Mouse (Mus musculus): ENCODE data around the gene Limk2. TPM values are rescaled to one million over a fixed set of nuclear protein-coding genes. Genes with fewer than 3 reads are reported as not detected.

Gene Limk2
- polyA plus RNA-seq, 1 experiment from 2014 or later, result 63.8 TPM

GRCm38 (mm10) chr11:3444875-3445274 is 35.9 kb upstream of the Limk2 start:
- Histone ChIP-seq H3K4me2 (ENCODE audit: low read depth, low read length) (no peak overlapping the region), H3K36me3 (ENCODE audit: control insufficient read depth, insufficient read depth, low read length) (no peaks in the 10 kb centered on the region), H3K4me1 (ENCODE audit: control insufficient read depth, insufficient read depth, low read length) (no peaks in the 10 kb centered on the region), H3K27ac (replicated peaks; ENCODE audit: low read depth, low read length) (no peak overlapping the region), H3K27me3 (replicated peaks; ENCODE audit: control insufficient read depth, insufficient read depth, low read length) (no peaks in the 10 kb centered on the region), H3K4me3 (ENCODE audit: low read depth, low read length) (no peak overlapping the region), H3K9ac (ENCODE audit: low read depth, low read length) (no peak overlapping the region), H3K9me3 (ENCODE audit: control insufficient read depth, low read length) (no peaks in the 10 kb centered on the region)
- ATAC-seq (ENCODE audit: low read depth), result no peak
- no peak for DNase-seq (ENCODE audit: low spot score)
- WGBS, result 91% methylated on average over 8 of the region's 8 CpGs

DNA sequence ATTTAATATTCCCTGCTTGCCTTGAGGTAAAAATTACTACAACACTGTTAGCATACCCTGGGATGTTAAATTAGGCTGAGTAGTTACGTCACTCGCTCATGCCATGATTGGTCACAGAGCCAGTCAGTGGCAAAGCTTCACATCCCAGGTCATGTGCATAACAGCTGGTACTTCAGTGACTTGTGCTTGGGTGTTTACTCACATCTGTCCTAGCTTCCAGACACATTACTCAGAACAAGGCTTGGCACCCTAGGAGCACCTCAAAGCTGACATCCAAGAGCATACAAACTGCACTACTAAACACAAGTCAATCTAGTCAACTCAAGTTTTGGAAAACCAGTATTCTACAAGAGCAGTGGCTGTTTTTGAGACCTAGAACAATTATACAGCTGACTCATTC is 34.1 kb upstream of the Limk2 start:
- Histone ChIP-seq H3K9ac (ENCODE audit: low read depth, low read length) (no peak overlapping the region), H3K4me3 (ENCODE audit: low read depth, low read length) (no peak overlapping the region), H3K4me2 (ENCODE audit: low read depth, low read length) (no peak overlapping the region), H3K9me3 (ENCODE audit: control insufficient read depth, low read length) (no peaks in the 10 kb centered on the region), H3K27ac (replicated peaks; ENCODE audit: low read depth, low read length) (no peak overlapping the region), H3K27me3 (replicated peaks; ENCODE audit: control insufficient read depth, insufficient read depth, low read length) (no peaks in the 10 kb centered on the region), H3K4me1 (ENCODE audit: control insufficient read depth, insufficient read depth, low read length) (no peaks in the 10 kb centered on the region), H3K36me3 (ENCODE audit: control insufficient read depth, insufficient read depth, low read length) (no peaks in the 10 kb centered on the region)
- 80% methylated on average over 2 of the region's 2 CpGs for WGBS
- no peak for ATAC-seq (ENCODE audit: low read depth)
- DNase-seq (ENCODE audit: low spot score), result no peak

DNA sequence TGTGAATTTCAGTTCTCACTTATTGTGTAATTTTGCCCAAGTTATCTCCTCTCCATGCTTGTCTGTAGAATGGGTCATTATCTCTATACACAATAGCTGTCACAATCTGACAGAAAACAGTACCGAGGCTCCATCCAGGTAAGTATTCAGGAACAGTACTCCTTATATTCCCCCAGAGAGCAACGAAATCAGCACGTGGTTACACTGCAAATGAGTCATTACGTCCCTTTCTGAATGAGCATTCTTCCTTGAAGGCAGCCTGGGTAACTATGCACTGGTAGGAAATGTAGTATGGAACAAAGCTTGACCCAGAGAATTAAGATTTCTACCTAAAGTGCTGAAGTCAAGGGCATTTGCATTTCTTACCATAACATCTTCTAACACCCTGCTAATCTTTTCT is 33.7 kb upstream of the Limk2 start:
- 79% methylated on average over 4 of the region's 4 CpGs for WGBS
- no peak for DNase-seq (ENCODE audit: low spot score)
- Histone ChIP-seq H3K27ac (replicated peaks; ENCODE audit: low read depth, low read length) (no peak overlapping the region), H3K4me1 (ENCODE audit: control insufficient read depth, insufficient read depth, low read length) (no peaks in the 10 kb centered on the region), H3K27me3 (replicated peaks; ENCODE audit: control insufficient read depth, insufficient read depth, low read length) (no peaks in the 10 kb centered on the region), H3K4me3 (ENCODE audit: low read depth, low read length) (no peak overlapping the region), H3K36me3 (ENCODE audit: control insufficient read depth, insufficient read depth, low read length) (no peaks in the 10 kb centered on the region), H3K9me3 (ENCODE audit: control insufficient read depth, low read length) (no peaks in the 10 kb centered on the region), H3K9ac (ENCODE audit: low read depth, low read length) (no peak overlapping the region), H3K4me2 (ENCODE audit: low read depth, low read length) (no peak overlapping the region)
- no peak for ATAC-seq (ENCODE audit: low read depth)

DNA sequence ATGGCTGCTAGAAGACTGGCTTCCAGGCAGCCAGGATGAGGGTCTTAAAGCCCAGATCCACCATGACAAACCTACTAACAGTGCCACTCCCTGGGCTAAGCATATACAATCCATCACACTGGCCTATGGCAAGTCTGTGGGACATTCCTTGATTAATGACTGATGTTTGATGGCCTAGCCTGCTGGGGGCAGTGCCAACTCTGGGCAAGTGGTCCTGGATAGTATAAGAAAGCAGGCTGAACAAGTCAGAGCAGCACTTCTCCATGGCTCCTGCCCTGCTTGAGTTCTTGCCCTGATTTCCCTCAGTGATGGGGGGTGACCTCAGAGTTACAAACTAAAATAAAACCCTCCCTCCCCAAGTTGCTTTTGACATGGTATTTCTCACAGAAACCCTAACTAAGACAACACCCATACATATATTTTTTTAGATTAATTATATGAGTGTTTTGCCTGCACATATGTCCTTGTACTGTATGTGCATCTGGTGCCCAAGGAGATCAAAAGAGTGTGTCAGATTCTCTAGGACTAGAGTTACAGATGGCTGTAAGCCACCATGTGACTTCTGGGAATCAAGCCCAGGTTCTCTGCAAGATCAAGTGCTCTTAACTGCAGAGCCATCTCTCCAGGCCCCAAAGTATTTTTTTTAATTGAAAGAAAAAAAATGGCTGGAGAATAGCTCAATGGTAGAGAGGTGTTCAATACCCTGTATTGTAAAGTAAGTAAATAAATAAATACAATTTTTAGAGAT is 32.9 kb upstream of the Limk2 start:
- DNase-seq (ENCODE audit: low spot score) (peak; percentile 78), ATAC-seq (ENCODE audit: low read depth) (0 out of 2 replicates have a peak, but pooled peaks have one; percentile 50)
- no peak overlapping the region for H3K9ac ChIP-seq (ENCODE audit: low read depth, low read length)
- H3K9me3 ChIP-seq (ENCODE audit: control insufficient read depth, low read length), result no peaks in the 10 kb centered on the region
- no peaks in the 10 kb centered on the region for H3K27me3 ChIP-seq (replicated peaks; ENCODE audit: control insufficient read depth, insufficient read depth, low read length)
- no peaks in the 10 kb centered on the region for H3K4me1 ChIP-seq (ENCODE audit: control insufficient read depth, insufficient read depth, low read length)
- H3K4me3 ChIP-seq (ENCODE audit: low read depth, low read length), result no peak overlapping the region
- no peak overlapping the region for H3K27ac ChIP-seq (replicated peaks; ENCODE audit: low read depth, low read length)
- H3K36me3 ChIP-seq (ENCODE audit: control insufficient read depth, insufficient read depth, low read length), result no peaks in the 10 kb centered on the region
- H3K4me2 ChIP-seq (ENCODE audit: low read depth, low read length), result no peak overlapping the region

- no peaks in the 10 kb centered on the region for H3K27me3 ChIP-seq (replicated peaks; ENCODE audit: control insufficient read depth, insufficient read depth, low read length)
- no peaks in the 10 kb centered on the region for H3K9me3 ChIP-seq (ENCODE audit: control insufficient read depth, low read length)
- DNase-seq (ENCODE audit: low spot score) (peak; percentile 19), ATAC-seq (ENCODE audit: low read depth) (no peak)
- no peak overlapping the region for H3K4me2 ChIP-seq (ENCODE audit: low read depth, low read length)
- 81% methylated on average over 1 of the region's 1 CpGs for WGBS
- H3K27ac ChIP-seq (replicated peaks; ENCODE audit: low read depth, low read length), result no peak overlapping the region
- no peak overlapping the region for H3K4me3 ChIP-seq (ENCODE audit: low read depth, low read length)
- H3K4me1 ChIP-seq (ENCODE audit: control insufficient read depth, insufficient read depth, low read length), result no peaks in the 10 kb centered on the region
- no peak overlapping the region for H3K9ac ChIP-seq (ENCODE audit: low read depth, low read length)
- no peaks in the 10 kb centered on the region for H3K36me3 ChIP-seq (ENCODE audit: control insufficient read depth, insufficient read depth, low read length)
Observed at GRCm38 (mm10) chr11:3437621-3438020, 28.6 kb upstream of the Limk2 start.

DNA sequence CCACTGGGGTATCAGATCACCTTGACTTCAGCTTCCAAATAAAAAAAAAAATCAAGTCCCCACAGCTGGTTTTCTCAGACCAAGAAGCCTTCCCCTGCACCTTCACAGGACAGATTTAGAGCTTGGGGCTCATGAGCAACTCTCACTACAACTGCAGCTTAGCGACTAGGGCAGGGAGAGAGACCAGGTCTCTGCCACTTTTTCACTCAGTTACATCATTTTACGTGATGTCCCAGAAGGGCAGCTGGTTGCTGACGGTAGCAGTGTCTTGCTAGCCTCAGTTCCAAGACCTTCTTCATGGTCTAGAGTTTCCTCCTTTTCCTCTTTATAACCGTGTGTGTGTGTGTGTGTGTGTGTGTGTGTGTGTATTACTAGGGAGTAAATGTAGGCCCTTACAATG is 24.8 kb upstream of the Limk2 start:
- Histone ChIP-seq H3K9ac (ENCODE audit: low read depth, low read length) (no peak overlapping the region), H3K27me3 (replicated peaks; ENCODE audit: control insufficient read depth, insufficient read depth, low read length) (no peaks in the 10 kb centered on the region), H3K4me3 (ENCODE audit: low read depth, low read length) (no peak overlapping the region), H3K36me3 (ENCODE audit: control insufficient read depth, insufficient read depth, low read length) (no peaks in the 10 kb centered on the region), H3K4me1 (ENCODE audit: control insufficient read depth, insufficient read depth, low read length) (no peaks in the 10 kb centered on the region), H3K27ac (replicated peaks; ENCODE audit: low read depth, low read length) (no peak overlapping the region), H3K9me3 (ENCODE audit: control insufficient read depth, low read length) (no peaks in the 10 kb centered on the region), H3K4me2 (ENCODE audit: low read depth, low read length) (no peak overlapping the region)
- ATAC-seq (ENCODE audit: low read depth) (no peak), DNase-seq (ENCODE audit: low spot score) (no peak)
- 84% methylated on average over 4 of the region's 4 CpGs for WGBS

DNA sequence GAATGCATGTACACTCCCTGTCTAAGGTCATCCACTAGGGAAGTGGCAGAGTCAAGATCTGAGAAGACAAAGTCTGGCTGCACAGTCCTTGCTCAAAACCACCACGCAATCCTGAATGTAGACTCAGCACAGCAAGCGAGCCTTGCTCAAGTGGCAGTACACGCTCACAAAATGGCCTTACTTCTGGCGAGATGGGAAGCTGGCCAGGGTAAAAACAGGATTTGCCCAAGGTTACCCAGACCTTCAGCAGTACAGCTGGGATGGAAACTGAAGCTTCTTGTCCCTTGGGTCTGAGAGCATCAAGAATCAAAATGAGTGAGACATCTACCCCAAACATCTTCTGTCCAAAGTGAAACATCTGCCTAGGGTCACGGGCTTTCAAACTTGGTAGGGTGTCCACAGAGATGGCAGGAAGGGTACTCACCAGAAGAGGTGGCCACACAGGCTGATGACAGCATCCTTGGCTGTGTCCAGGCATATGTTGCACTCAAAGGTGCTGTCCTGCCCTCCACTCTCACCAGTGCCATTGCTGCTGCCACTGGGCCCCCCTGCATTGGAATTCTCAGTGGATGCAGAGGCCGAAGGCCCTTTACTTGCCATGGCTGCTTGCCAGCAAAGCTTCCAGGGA is 23.1 kb upstream of the Limk2 start:
- no peaks in the 10 kb centered on the region for H3K4me1 ChIP-seq (ENCODE audit: control insufficient read depth, insufficient read depth, low read length)
- H3K4me3 ChIP-seq (ENCODE audit: low read depth, low read length), result no peak overlapping the region
- DNase-seq (ENCODE audit: low spot score) (no peak), ATAC-seq (ENCODE audit: low read depth) (no peak)
- no peak overlapping the region for H3K4me2 ChIP-seq (ENCODE audit: low read depth, low read length)
- H3K27me3 ChIP-seq (replicated peaks; ENCODE audit: control insufficient read depth, insufficient read depth, low read length), result no peaks in the 10 kb centered on the region
- no peaks in the 10 kb centered on the region for H3K9me3 ChIP-seq (ENCODE audit: control insufficient read depth, low read length)
- H3K9ac ChIP-seq (ENCODE audit: low read depth, low read length), result no peak overlapping the region
- H3K27ac ChIP-seq (replicated peaks; ENCODE audit: low read depth, low read length), result no peak overlapping the region
- WGBS, result 95% methylated on average over 6 of the region's 6 CpGs
- H3K36me3 ChIP-seq (ENCODE audit: control insufficient read depth, insufficient read depth, low read length), result no peaks in the 10 kb centered on the region

GRCm38 (mm10) chr11:3431515-3431914 is 22.5 kb upstream of the Limk2 start:
- H3K4me3 ChIP-seq (ENCODE audit: low read depth, low read length), result no peak overlapping the region
- ATAC-seq (ENCODE audit: low read depth), result no peak
- H3K4me2 ChIP-seq (ENCODE audit: low read depth, low read length), result no peak overlapping the region

DNA sequence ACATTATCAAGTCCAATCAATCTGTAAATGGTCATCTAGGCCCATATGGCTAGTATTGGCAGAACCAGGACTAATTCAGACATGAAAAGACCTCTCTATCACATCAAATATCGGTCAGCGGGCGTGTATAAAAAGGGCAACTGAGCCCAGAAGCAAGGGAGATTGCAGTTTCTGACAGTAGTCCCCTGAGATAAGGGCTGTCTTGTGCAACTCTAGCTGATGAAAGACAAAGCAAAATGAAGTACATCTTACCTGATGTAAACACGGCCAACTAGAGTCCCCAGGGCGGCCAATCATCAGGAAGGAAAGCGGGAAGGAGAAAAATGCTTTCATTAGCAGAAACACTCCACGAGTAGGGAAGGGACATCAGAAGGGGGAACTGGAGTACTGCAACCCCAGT is 19.6 kb upstream of the Limk2 start:
- H3K4me1 ChIP-seq (ENCODE audit: control insufficient read depth, insufficient read depth, low read length), result no peaks in the 10 kb centered on the region
- no peak overlapping the region for H3K4me3 ChIP-seq (ENCODE audit: low read depth, low read length)
- H3K27me3 ChIP-seq (replicated peaks; ENCODE audit: control insufficient read depth, insufficient read depth, low read length), result no peaks in the 10 kb centered on the region
- no peak for DNase-seq (ENCODE audit: low spot score)
- no peak overlapping the region for H3K4me2 ChIP-seq (ENCODE audit: low read depth, low read length)
- H3K36me3 ChIP-seq (ENCODE audit: control insufficient read depth, insufficient read depth, low read length), result peaks cover 25% of the 10 kb centered on the region
- H3K9me3 ChIP-seq (ENCODE audit: control insufficient read depth, low read length), result no peaks in the 10 kb centered on the region
- H3K27ac ChIP-seq (replicated peaks; ENCODE audit: low read depth, low read length), result no peak overlapping the region
- ATAC-seq (ENCODE audit: low read depth), result no peak
- WGBS, result 84% methylated on average over 7 of the region's 7 CpGs
- H3K9ac ChIP-seq (ENCODE audit: low read depth, low read length), result no peak overlapping the region

More at GRCm38 (mm10) chr11:3431515-3431914, 22.5 kb upstream of the Limk2 start:
- H3K36me3 ChIP-seq (ENCODE audit: control insufficient read depth, insufficient read depth, low read length), result no peaks in the 10 kb centered on the region
- H3K4me1 ChIP-seq (ENCODE audit: control insufficient read depth, insufficient read depth, low read length), result no peaks in the 10 kb centered on the region
- H3K9ac ChIP-seq (ENCODE audit: low read depth, low read length), result no peak overlapping the region
- no peaks in the 10 kb centered on the region for H3K9me3 ChIP-seq (ENCODE audit: control insufficient read depth, low read length)
- no peak overlapping the region for H3K27ac ChIP-seq (replicated peaks; ENCODE audit: low read depth, low read length)
- DNase-seq (ENCODE audit: low spot score), result no peak
- 85% methylated on average over 3 of the region's 3 CpGs for whole genome bisulfite sequencing
- no peaks in the 10 kb centered on the region for H3K27me3 ChIP-seq (replicated peaks; ENCODE audit: control insufficient read depth, insufficient read depth, low read length)
